Mouse (Mus musculus) layer of hippocampus, adult 11-12 months (tissue): ENCODE measurements around the gene Meis2.

Source experiments
- DNase-seq: peaks from one replicate; pipeline ENCODE4 v3.0.0; 2022; ENCODE audit warnings: low spot score

The Meis2 gene

GRCm38 (mm10) chr2:115998802-115999201 lies 66.8 kb downstream of the Meis2 start:
- no peak for DNase-seq

- DNase-seq, result no peak
Observed at GRCm38 (mm10) chr2:115996438-115996837, 69.2 kb downstream of the Meis2 start.

GRCm38 (mm10) chr2:115993877-115994276 lies 71.8 kb downstream of the Meis2 start:
- DNase-seq, result no peak

GRCm38 (mm10) chr2:115989249-115989648 lies 76.4 kb downstream of the Meis2 start:
- DNase-seq, result no peak

GRCm38 (mm10) chr2:115988448-115988847 lies 77.2 kb downstream of the Meis2 start:
- no peak for DNase-seq

- DNase-seq, result no peak
Observed at GRCm38 (mm10) chr2:115984952-115985351, 80.7 kb downstream of the Meis2 start.

GRCm38 (mm10) chr2:115984487-115984886 lies 81.2 kb downstream of the Meis2 start:
- no peak for DNase-seq

- DNase-seq, result no peak
Observed at GRCm38 (mm10) chr2:115980490-115980889, 85.1 kb downstream of the Meis2 start.

- DNase-seq, result no peak
Observed at GRCm38 (mm10) chr2:115979683-115980476, 85.8 kb downstream of the Meis2 start.

GRCm38 (mm10) chr2:115978666-115979065 lies 87.0 kb downstream of the Meis2 start:
- DNase-seq, result no peak

GRCm38 (mm10) chr2:115971296-115971805 lies 94.3 kb downstream of the Meis2 start:
- no peak for DNase-seq

GRCm38 (mm10) chr2:115970091-115970820 lies 95.4 kb downstream of the Meis2 start:
- no peak for DNase-seq

- no peak for DNase-seq
Observed at GRCm38 (mm10) chr2:115969201-115969600, 96.4 kb downstream of the Meis2 start.

GRCm38 (mm10) chr2:115964911-115965310 lies 100.7 kb downstream of the Meis2 start:
- no peak for DNase-seq

- DNase-seq, result no peak
Observed at GRCm38 (mm10) chr2:115963293-115963835, 102.3 kb downstream of the Meis2 start.

- no peak for DNase-seq
Observed at GRCm38 (mm10) chr2:115962728-115963127, 102.9 kb downstream of the Meis2 start.

GRCm38 (mm10) chr2:115962113-115962512 lies 103.5 kb downstream of the Meis2 start:
- DNase-seq, result no peak

- no peak for DNase-seq
Observed at GRCm38 (mm10) chr2:115960615-115961014, 105.0 kb downstream of the Meis2 start.

- DNase-seq, result no peak
Observed at GRCm38 (mm10) chr2:115956786-115957185, 108.9 kb downstream of the Meis2 start.

GRCm38 (mm10) chr2:115950645-115951044 lies 115.0 kb downstream of the Meis2 start:
- DNase-seq, result no peak

GRCm38 (mm10) chr2:115948630-115949426 lies 116.8 kb downstream of the Meis2 start:
- DNase-seq, result no peak

GRCm38 (mm10) chr2:115947714-115948226 lies 117.9 kb downstream of the Meis2 start:
- DNase-seq, result no peak
